Mouse (Mus musculus): ENCODE data around the gene Ccdc160. TPM values are rescaled to one million over a fixed set of nuclear protein-coding genes. Genes with fewer than 3 reads are reported as not detected.

Gene Ccdc160
- polyA plus RNA-seq (2012; rRNA removed) = not detected in 2 replicates

DNA sequence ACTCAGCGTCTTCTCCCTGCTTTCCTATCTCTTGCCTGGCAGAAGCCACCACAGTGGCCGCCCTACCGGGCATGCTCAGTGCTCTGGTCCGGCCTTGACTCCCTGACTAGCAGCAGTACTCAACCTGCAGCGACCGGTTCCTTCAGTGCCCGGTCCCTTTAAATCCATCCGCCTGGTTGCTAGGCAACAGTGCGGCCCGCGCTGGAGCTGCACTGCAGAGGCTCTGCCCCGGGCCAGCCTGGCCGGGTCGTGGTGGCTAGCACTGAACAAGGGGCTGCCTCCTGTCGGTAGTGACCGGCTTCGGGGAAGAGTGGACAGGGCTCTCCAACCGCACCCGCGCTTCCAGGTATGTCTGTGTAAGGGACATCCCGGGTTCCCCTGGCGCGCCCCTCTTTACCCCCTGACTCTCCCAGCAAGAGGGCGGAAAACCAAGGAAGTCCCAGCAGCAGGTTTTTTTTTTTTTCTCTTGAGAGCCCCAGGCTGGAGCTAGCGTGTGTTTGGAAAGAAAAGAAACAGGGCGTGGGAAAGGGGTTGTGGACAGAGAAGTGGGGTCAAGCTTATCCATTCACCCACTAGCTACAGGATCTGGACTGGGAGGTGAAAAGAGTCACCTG lies at the start of gene Ccdc160:
Gene Ccdc160 (plus strand): TSS at position 221 of the 614 bp plus-strand sequence.

Other genes starting within 250 kb of the Ccdc160 start
- gene Gpc3, start 177.2 kb upstream of the Ccdc160 start, polyA plus RNA-seq (2012; rRNA removed) = 9.1 and 12.5 TPM in 2 replicates
- 0.59 and 0.62 TPM in 2 replicates for gene Phf6, start 121.1 kb downstream of the Ccdc160 start, polyA plus RNA-seq (2012; rRNA removed)
- 6.6 and 6.9 TPM in 2 replicates for gene Hprt, start 196.9 kb downstream of the Ccdc160 start, polyA plus RNA-seq (2012; rRNA removed)